Mouse (Mus musculus): ENCODE data around the gene Mab21l3.
A peak's percentile ranks its signal among the peaks of the same experiment; 100 is the strongest.

The Mab21l3 gene

GRCm38 (mm10) chr3:101848816-101849215 lies at the start of gene Mab21l3:
Mab21l3 (minus strand) TSS chr3:101848959.
- DNase-seq (ENCODE audit: low spot score in 2 of 2): no peak

DNA sequence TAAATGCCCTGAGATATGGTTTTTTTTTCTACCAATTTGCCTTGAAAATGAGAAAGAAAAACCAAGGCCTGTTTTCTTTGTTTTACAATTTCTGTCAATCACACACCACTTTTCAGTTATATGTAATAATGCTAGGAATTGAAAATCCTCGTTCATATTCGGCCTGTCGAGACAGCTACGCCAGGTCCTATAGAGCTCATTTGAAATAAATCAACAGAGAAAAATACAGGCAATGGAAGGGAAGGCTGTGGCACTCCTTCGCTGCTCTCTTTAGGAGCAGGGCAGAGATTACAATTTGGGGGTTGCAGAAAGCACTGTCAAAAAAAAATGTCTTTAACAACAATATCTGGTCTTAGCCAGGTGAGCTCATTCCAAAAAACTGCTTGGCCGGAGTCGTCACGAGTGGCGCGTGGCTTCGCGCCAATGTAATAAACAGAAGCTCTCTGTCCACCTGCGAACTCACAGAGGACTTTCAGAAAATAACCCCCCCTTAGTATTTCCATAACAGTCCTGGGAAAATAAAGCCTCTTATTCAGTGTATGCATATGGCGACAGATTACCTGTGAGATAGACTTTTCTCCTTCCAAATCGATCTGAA lies 48.7 kb upstream of the Mab21l3 start:
- no peak for DNase-seq (ENCODE audit: low spot score in 2 of 2)

DNA sequence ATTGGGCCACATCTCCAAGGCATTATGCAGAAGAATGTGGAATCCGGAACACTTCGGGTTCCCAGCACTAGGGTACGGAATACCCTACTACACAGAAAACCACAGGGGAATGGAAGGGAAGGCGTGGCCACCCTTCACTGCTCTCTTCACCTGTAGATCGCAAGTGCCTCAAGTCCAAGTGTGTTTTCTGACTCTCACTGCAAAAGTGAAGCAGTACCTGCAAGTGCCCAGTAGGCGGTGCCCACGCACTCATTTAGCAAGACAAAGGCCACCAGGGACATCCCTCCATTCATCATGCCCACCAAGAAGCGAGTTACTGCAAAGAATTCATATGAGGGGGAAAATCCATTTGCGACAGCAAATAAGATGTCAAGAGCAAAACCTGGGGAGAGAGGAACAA lies 48.1 kb upstream of the Mab21l3 start:
- DNase-seq (ENCODE audit: low spot score in 2 of 2): peak; percentile 68 to 75

DNA sequence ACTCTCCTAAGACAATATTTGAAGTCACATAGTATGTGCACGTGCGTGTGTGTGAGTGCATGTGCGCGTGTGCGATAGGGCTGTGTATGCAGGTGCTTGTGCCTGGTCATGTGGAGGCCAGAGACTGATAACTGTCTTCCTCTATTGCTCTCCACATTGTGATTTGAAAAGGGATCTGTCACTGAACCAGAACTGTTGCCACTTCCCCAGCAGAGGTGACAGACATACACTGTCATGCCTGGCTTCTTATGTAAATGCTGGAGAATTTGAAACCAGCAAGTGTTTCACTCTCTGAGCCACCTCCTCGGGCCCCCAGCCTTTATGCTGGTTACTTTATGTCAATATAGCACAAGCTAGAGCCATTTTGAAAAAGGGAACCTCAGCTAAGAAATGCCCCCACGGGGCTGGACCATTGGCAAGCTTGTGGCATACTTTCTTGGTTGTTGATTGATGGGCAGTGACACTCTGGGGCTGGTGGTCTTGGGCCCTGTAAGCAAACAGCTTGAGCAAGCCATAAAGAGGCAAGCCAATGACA lies 46.7 kb upstream of the Mab21l3 start:
- DNase-seq (ENCODE audit: low spot score in 2 of 2): no peak

DNA sequence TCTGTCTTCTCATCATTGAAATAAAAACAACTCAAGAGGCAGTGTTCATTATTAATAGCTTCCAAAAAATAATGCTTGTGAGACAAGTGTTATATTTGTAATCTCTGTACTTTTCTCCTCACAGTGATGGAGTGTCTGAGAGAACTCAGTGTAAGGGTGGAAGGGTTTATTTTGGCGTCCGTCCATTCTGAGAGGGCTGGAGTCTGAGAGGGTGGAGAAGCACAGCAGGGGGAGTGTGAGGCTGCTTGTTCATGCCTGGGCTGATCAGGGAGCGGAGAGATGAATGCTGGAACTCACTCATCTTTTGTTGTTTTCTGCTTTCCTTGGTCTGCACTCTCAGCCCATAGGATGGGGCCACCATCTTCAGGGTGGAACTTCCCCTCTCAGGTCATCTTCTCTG lies 36.8 kb upstream of the Mab21l3 start:
- DNase-seq (ENCODE audit: low spot score in 2 of 2): no peak

DNA sequence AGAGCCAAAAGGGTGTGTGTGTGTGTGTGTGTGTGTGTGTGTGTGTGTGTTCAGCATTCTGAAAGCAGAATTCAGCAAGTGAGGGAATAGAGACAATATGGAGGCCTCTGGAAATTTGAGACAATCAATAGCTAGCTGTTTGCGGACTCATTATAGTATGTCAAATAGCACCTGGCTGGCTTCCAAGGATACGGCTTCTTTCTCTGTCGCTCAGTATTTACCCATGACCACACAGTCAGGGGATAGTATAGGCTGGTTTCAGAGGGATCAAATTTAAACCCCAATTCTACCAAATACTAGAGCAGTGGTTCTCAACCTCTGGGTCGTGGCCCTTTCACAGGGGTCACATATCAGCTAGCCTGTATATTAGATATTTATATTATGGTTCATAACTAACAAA lies 36.3 kb upstream of the Mab21l3 start:
- DNase-seq (ENCODE audit: low spot score in 2 of 2): no peak

- no peak for DNase-seq (ENCODE audit: low spot score in 2 of 2)
These were observed 35.1 kb upstream of the Mab21l3 start for GRCm38 (mm10) chr3:101883902-101884301.

DNA sequence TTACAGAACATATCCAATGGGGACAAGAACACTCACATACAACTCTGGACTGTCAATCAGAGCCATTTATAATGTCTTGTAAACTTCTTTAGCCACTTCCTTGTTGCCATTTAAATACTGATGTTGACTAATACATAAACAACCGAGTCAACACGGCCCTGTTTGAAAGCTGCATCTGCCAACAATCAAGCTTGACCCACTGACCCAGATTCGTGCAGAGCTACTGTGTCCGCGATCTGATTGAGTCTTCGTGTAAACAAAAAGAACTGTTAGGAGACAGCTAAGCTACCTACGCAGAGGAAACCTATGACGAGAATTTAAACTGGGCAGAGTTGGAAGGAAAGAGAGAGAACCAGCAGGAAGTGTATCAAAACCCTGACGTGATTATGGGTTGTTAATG lies 33.0 kb upstream of the Mab21l3 start:
- DNase-seq (ENCODE audit: low spot score in 2 of 2): no peak

DNA sequence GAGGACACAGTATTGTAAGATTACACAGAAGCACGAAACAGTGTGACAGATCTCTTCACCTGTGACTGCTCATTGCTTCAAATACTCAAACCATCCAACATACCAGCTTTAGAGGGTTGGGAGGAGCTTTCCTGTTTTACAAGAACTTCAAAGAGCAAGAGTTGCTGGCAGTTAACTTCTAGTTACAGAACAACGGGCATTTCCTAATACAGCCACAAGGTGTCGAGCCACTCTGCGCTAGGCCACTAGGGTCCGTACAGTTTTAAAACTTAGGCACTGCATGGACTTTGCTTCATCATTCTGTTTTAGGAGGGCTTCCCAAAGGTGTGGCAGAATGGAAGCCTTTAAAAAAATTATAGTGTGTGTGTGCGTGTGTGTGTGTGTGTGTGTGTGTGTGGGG lies 32.1 kb upstream of the Mab21l3 start:
- DNase-seq (ENCODE audit: low spot score in 2 of 2): peak in 1 of 2 experiments; percentile 17

DNA sequence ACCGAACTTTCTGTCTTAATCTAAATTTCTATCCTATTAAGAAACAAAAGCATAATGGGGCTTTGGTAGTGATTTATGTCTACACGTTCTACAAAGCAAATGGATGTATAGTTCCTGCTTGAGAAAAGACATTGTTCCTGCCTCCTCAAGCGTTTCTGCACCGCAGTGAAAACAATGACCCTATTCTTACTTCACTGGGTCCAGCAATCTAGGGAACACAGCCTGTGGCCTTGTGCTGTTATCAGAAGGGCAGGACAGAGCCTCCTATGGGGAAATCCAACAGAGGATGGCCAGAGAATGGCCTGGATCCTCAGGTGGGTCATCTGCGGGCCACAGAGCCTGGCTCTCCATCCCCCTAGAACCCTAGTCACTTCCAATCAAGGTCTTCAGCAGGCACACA lies 29.4 kb upstream of the Mab21l3 start:
- no peak for DNase-seq (ENCODE audit: low spot score in 2 of 2)

GRCm38 (mm10) chr3:101876459-101877285 lies 27.9 kb upstream of the Mab21l3 start:
- DNase-seq (ENCODE audit: low spot score in 2 of 2): no peak

- no peak for DNase-seq (ENCODE audit: low spot score in 2 of 2)
These were observed 26.6 kb upstream of the Mab21l3 start for GRCm38 (mm10) chr3:101875258-101875920.

GRCm38 (mm10) chr3:101873061-101873675 lies 24.4 kb upstream of the Mab21l3 start:
- DNase-seq (ENCODE audit: low spot score in 2 of 2): no peak

GRCm38 (mm10) chr3:101871951-101872350 lies 23.2 kb upstream of the Mab21l3 start:
- no peak for DNase-seq (ENCODE audit: low spot score in 2 of 2)

DNA sequence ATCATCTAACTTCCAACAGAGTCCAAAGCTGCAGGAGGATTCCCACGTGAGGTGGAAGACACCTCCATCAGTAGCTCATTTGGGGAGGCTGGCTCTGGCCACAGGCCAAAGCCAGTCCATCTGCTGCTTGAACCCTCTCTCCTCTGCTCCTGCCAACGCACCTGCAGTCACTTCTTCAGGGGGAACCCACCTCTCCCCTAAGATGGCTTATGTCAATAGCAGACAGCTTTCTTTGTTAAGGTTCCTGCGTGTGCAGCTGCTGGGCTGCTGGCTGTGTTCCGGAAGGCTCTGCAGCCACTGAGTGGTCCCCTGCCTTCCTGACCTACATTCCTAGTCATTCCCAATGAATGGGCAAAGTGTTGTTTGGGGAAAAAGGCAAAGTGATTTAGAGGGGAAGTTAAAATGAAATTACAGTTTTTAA lies 18.3 kb upstream of the Mab21l3 start:
- no peak for DNase-seq (ENCODE audit: low spot score in 2 of 2)

DNA sequence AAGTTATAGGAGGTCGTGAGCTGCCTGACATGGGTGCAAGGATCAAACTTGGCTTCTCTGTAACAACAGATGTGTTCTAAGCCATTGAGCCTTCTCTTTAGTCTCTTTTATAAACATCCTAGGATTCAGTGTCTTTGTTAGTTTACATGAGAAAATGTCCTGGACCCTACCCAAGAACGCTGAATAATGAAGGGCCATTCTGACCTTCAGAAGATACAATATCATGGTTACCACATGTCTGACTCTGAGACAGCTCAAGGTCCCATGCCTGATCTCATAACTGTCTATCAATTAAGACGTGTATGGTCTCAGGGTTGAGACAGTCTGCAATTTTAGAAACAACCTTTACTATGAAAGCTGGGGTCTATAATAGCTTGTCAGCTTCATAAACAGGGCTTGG lies 13.1 kb upstream of the Mab21l3 start:
- DNase-seq (ENCODE audit: low spot score in 2 of 2): no peak

DNA sequence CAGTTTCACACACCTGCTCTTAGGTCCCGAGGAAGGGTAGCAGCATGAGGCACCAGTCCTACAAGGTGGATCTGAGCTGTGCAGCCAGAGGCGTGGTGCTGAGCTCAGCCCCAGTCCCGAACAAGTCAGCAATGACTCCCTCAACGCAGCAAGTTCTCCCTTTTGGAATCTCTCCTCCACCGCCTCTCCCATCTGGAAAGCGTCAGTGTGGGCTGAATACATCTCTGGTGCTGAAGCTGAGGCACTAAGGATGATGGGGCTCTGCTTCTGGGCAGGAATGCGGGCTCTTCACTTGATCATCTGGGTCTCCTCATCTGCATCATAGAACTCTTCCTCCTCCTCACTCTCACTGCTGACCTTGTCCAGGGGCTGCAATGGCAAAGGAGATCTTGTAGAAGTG lies 11.4 kb upstream of the Mab21l3 start:
- DNase-seq (ENCODE audit: low spot score in 2 of 2): no peak

DNA sequence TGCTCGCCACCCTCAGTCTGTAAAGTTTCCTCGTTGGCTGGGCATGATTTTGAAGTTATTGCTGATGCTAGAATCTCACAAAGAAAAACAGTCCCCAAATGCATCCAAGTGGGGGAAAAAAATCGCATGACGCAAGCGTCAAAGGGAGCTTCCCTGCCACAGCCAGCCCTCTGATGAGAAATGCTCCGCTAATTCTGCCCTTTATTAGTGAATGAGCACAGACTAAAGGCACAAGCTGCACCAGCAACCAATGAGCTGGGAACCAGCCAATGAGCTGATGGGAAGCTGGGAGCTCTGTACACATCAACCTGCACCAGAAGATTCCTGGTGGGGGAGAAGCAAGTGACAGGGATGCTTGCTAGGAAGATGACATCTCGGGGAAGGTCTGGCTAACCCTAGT lies 11.0 kb upstream of the Mab21l3 start:
- no peak for DNase-seq (ENCODE audit: low spot score in 2 of 2)

GRCm38 (mm10) chr3:101854075-101854474 lies 5.3 kb upstream of the Mab21l3 start:
- no peak for DNase-seq (ENCODE audit: low spot score in 2 of 2)

GRCm38 (mm10) chr3:101851363-101851762 lies 2.6 kb upstream of the Mab21l3 start:
- no peak for DNase-seq (ENCODE audit: low spot score in 2 of 2)

GRCm38 (mm10) chr3:101846096-101846495 lies 2.7 kb downstream of the Mab21l3 start:
- no peak for DNase-seq (ENCODE audit: low spot score in 2 of 2)

Measured in thymus, postnatal 10 days (tissue).